Mouse (Mus musculus) heart, embryonic 12.5 days (tissue): ENCODE data around the gene Slc7a15. TPM values are rescaled to one million over a fixed set of nuclear protein-coding genes. Genes with fewer than 3 reads are reported as not detected.
A peak's percentile ranks its signal among the peaks of the same experiment; 100 is the strongest.

Experiments used
- ATAC-seq: fragments of 200-750 bp; cut with Nextera tagmentation; 2 replicates; pipeline ENCODE4 v1.8.0; 2017; ENCODE audit warnings: moderate TSS enrichment, moderate library complexity; ENCODE audit not compliant: insufficient number of reproducible peaks, low FRiP score
- H3K27ac ChIP-seq: fragments of 300-500 bp; sonication (generic); 2 replicates; pipeline ENCODE4 v1.5.1; 2016; ENCODE audit warnings: mild to moderate bottlenecking, moderate library complexity; ENCODE audit not compliant: poor library complexity, severe bottlenecking
- H3K27me3 ChIP-seq: fragments of 300-500 bp; sonication (generic); replicated peaks from 2 replicates; pipeline ENCODE4 v1.6.1; 2016; ENCODE audit warnings: mild to moderate bottlenecking, moderate library complexity
- H3K36me3 ChIP-seq: fragments of 300-500 bp; sonication (generic); 2 replicates; pipeline ENCODE4 v1.6.1; 2016; ENCODE audit warnings: mild to moderate bottlenecking, moderate library complexity
- H3K4me1 ChIP-seq: fragments of 300-500 bp; sonication (generic); replicated peaks from 2 replicates; pipeline ENCODE4 v1.6.1; 2016; ENCODE audit warnings: mild to moderate bottlenecking
- H3K4me2 ChIP-seq: fragments of 300-500 bp; sonication (generic); 2 replicates; pipeline ENCODE4 v1.6.1; 2016; ENCODE audit warnings: mild to moderate bottlenecking, moderate library complexity
- H3K4me3 ChIP-seq: fragments of 300-500 bp; sonication (generic); 2 replicates; pipeline ENCODE4 v1.5.1; 2016; ENCODE audit warnings: mild to moderate bottlenecking
- H3K9ac ChIP-seq: fragments of 300-500 bp; sonication (generic); 2 replicates; pipeline ENCODE4 v1.6.1; 2016; ENCODE audit warnings: mild to moderate bottlenecking, moderate library complexity
- H3K9me3 ChIP-seq: fragments of 300-500 bp; sonication (generic); replicated peaks from 2 replicates; pipeline ENCODE4 v1.6.1; 2016; ENCODE audit warnings: mild to moderate bottlenecking, moderate library complexity
- WGBS: fragments of 180-500 bp; shearing (Covaris S2); methylation state at CpG from one replicate; pipeline ENCODE4 v1.1.7; 2016; 5-methylcytosine and 5-hydroxymethylcytosine counted together
- polyA plus RNA-seq: library from polyadenylated mRNA; unstranded; fragments of >200 nt; fragmentation: Nextera tagmentation; extraction: Ambion mirVana; gene quantifications from 2 replicates; pipeline ENCODE4 v1.2.1, GENCODE M21; 2016

The Slc7a15 gene
- polyA plus RNA-seq, 1 experiment from 2014 or later: not detected

DNA sequence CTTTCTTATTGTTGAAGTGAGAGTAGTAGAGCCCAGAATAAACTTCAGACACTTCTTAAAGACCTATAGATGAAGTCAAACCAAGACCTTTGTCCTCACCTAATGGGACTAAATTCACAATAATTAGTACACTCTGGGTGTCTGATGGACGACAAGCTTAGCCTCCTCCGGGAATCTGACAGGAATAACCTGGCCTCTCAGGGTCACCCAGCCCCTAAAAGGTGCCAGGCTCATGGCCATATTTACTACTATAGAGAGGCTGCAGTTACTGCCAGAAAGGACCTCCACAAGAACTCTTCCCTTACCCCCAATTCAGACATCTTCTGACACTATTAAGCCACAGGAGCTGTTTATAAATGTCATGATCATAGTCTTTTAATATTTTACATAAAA is 101.6 kb downstream of the Slc7a15 start:
- ATAC-seq: no peak
- H3K36me3 ChIP-seq: no peaks in the 10 kb centered on the region
- H3K4me3 ChIP-seq: peak overlapping the region; percentile 93
- peaks cover 34% of the 10 kb centered on the region for H3K4me1 ChIP-seq
- H3K27ac ChIP-seq: peak overlapping the region; percentile 25
- no peaks in the 10 kb centered on the region for H3K9me3 ChIP-seq
- no peaks in the 10 kb centered on the region for H3K27me3 ChIP-seq
- peak overlapping the region; percentile 57; the same call in 1 of the 2 replicates for H3K9ac ChIP-seq
- WGBS: 36% methylated on average over 2 of the region's 2 CpGs
- H3K4me2 ChIP-seq: peak overlapping the region; percentile 96

DNA sequence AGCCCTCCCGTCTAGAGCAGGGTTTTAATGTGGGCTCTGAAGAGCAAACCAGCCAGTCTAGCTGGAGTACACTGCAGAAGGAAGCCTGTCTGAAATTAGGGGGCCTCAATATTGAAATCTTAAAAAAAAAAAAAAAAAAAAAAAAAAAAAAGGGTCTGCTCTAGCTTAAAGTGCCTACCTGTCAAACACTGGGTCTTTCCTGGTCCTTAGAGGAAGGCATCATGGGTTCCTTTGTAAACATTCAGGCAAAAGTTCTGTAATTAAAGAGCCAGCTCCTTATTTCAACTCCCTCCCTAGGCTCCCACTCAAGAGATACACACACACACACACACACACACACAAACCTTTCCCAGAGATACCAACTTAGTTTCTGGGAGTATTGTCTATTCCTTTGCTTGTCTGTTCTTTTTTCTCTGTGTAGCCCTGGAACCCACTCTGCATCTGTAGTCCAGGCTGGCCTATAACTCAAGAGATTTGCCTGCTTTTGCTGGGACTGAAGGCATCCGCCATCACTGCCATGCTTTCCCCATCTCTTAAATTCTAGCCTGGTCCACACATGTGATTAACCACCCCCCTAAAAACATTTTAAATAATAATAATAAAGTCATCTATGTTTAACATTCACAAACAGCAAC is 102.1 kb downstream of the Slc7a15 start:
- Histone ChIP-seq H3K4me2 (peak overlapping the region; percentile 96), H3K27me3 (no peaks in the 10 kb centered on the region), H3K9ac (peak overlapping the region; percentile 13; the same call in 1 of the 2 replicates), H3K27ac (peak overlapping the region; percentile 72), H3K9me3 (no peaks in the 10 kb centered on the region), H3K4me3 (peak overlapping the region; percentile 93), H3K4me1 (peaks cover 34% of the 10 kb centered on the region), H3K36me3 (no peaks in the 10 kb centered on the region)
- 38% methylated on average over 2 of the region's 2 CpGs for WGBS
- no peak for ATAC-seq

DNA sequence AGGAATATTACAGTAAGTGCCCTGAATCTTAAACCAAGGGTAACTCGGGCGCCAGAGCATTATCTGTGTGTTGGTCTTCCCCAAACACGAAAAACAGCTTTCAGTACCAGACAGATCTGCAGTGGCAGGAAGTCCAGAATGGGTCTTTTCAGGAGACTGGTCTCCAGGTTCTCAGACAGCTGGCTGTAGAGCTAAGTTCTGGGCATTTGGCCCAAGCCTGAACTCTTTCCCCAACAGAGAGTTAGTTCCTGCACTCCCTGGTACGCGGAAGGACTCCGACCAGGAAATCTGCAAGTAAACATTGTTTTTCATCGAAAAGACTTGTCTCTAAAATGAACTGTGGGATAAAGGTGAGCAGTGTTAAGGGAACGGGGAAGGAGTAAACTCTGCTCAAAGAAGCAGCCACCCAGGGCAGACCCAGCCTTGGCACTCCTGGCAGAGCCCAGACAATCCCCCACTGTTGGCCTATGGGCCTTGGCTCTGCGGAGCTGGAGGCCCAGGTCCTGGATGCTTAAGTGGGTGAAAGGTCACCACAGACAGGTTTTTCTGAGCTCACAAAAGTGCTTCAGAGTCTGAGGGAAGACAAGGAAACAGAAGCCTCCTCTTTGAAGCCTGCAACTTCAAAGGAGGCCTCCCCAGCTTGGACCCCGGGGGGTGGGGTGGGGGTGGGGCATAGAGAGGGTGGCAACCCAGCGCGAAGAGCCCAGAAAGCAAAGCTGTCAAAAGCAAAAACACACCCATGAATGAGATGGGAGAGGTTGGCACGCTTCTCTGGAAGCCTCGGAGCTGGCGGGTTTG is 102.8 kb downstream of the Slc7a15 start:
- Histone ChIP-seq H3K4me2 (peak overlapping the region; percentile 96), H3K4me1 (peaks cover 27% of the 10 kb centered on the region), H3K27ac (peak overlapping the region; percentile 72), H3K4me3 (peak overlapping the region; percentile 3; the same call in 1 of the 2 replicates), H3K36me3 (no peaks in the 10 kb centered on the region), H3K9ac (peak overlapping the region; percentile 10; the same call in 1 of the 2 replicates), H3K27me3 (no peaks in the 10 kb centered on the region), H3K9me3 (no peaks in the 10 kb centered on the region)
- WGBS: 20% methylated on average over 15 of the region's 15 CpGs
- no peak for ATAC-seq

DNA sequence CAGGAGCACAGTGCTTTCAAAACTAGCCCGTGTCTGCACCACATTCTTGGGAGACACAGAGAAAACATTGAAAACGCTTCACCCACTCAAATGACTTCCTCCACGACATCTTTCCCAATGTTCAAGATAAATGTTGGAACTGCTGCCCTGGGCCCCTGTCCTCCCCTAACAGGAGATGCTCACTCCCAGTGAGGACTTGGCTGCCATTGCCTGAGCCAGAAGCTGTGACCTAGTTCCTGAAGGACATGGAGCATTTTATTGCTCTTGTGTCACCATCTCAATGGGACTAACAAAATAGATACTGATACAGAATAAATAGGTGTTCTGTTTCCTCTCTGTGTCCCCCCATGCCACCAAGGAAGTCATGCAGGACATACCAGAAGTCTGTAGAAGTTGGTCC is 104.2 kb downstream of the Slc7a15 start:
- no peak overlapping the region for H3K9ac ChIP-seq
- no peak overlapping the region for H3K4me3 ChIP-seq
- no peak for ATAC-seq
- H3K4me2 ChIP-seq: no peak overlapping the region
- 51% methylated on average over 3 of the region's 3 CpGs for WGBS
- no peaks in the 10 kb centered on the region for H3K27me3 ChIP-seq
- H3K9me3 ChIP-seq: no peaks in the 10 kb centered on the region
- peaks cover 20% of the 10 kb centered on the region for H3K4me1 ChIP-seq
- H3K27ac ChIP-seq: no peak overlapping the region
- H3K36me3 ChIP-seq: no peaks in the 10 kb centered on the region

DNA sequence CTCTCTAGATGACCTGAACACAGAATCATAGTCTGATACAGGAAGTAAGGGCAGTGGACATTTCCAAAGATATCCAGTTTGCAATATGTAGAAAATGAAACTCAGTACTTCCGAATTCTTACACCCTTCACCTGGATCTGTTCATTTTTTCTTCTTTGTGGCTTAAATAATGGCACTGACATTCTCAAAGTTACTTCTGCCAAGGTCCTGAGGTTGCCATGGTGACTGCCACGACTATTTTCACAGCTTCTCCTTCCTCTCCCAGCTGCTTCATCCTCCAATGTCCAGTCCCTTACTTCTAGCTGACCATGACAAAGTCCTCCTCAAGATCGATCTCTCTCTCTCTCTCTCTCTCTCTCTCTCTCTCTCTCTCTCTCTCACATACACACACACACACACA is 105.5 kb downstream of the Slc7a15 start:
- Histone ChIP-seq H3K4me1 (peaks cover 26% of the 10 kb centered on the region), H3K27me3 (no peaks in the 10 kb centered on the region), H3K9ac (no peak overlapping the region), H3K36me3 (no peaks in the 10 kb centered on the region), H3K27ac (no peak overlapping the region), H3K4me2 (no peak overlapping the region), H3K9me3 (no peaks in the 10 kb centered on the region), H3K4me3 (no peak overlapping the region)
- no peak for ATAC-seq
- 71% methylated on average over 3 of the region's 3 CpGs for WGBS

DNA sequence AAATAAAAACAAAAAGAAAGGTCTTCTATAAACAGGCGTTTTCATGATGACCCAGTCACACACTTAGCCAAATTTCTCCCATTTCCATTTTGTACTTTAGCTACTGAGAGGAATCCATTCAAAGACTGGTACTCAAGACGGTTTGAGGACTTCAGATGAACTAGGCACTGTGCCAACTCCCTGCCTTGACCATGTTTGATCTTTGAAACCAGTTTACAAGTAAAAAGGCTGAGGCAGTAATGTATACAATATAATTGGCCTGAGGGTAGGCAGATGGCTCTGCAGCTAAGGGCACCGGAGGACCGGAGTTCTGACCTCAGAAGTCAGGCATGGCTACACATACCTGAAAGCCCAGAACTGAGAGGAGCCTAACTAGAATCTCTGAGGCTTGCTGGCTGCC is 109.8 kb downstream of the Slc7a15 start:
- ATAC-seq: no peak
- no peak overlapping the region for H3K4me2 ChIP-seq
- H3K9me3 ChIP-seq: no peaks in the 10 kb centered on the region
- H3K4me3 ChIP-seq: no peak overlapping the region
- no peak overlapping the region for H3K9ac ChIP-seq
- no peak overlapping the region for H3K27ac ChIP-seq
- H3K27me3 ChIP-seq: no peaks in the 10 kb centered on the region
- H3K36me3 ChIP-seq: no peaks in the 10 kb centered on the region
- H3K4me1 ChIP-seq: peaks cover 12% of the 10 kb centered on the region
- 63% methylated on average over 4 of the region's 4 CpGs for WGBS

DNA sequence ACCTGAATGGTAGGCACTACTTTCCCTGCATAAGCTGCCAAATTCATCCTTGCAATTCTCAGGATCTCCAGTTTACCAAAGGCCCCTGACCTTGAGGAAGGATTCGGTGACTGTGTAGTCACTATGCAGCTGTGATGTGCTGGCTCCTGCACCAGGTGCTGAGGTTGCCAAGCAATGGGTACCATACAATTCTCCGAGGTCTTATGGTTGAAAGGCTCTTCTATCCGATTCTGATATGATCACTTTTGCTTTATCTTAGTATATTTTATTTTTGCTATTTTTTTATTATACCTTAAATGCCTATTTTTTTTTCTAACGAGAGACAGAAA is 110.2 kb downstream of the Slc7a15 start:
- H3K27ac ChIP-seq: no peak overlapping the region
- H3K4me1 ChIP-seq: peaks cover 12% of the 10 kb centered on the region
- no peaks in the 10 kb centered on the region for H3K9me3 ChIP-seq
- no peaks in the 10 kb centered on the region for H3K36me3 ChIP-seq
- no peak overlapping the region for H3K4me3 ChIP-seq
- WGBS: 85% methylated on average over 4 of the region's 4 CpGs
- H3K4me2 ChIP-seq: no peak overlapping the region
- H3K9ac ChIP-seq: no peak overlapping the region
- no peaks in the 10 kb centered on the region for H3K27me3 ChIP-seq
- no peak for ATAC-seq

DNA sequence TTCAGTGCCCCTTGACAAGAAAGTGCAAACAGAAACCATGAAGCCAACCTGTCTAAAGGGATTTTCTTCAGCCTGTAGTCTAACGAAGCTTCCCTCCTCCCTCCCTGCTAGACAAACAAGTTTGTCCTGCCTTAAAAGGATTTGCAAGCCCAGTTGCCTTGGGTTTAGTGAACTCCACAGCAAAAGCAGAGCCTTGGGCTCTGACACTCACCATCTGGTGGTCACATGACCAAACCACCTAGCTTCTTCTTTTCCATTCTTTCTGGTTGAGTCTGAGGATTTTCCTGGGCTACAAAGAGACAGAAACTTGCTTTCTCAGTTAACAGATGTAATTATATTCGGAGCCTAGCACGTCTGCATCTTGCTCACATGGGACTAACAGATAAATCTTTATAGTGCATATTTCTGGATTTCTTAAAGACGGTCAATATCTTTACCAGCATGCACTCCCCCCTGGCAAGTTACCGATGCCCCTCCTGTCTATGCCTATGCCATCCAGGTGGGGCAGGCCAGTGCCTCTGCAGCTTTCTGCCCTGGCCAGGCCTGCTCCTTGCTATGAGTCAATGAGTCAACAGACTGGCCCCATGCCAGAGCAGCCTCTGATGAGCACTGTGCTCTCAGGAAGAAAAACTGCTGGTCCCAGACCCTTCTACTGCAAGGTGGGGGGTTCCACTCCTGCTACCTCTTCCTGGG is 110.8 kb downstream of the Slc7a15 start:
- Histone ChIP-seq H3K4me2 (no peak overlapping the region), H3K4me1 (peaks cover 12% of the 10 kb centered on the region), H3K36me3 (no peaks in the 10 kb centered on the region), H3K9me3 (no peaks in the 10 kb centered on the region), H3K9ac (no peak overlapping the region), H3K4me3 (no peak overlapping the region), H3K27ac (no peak overlapping the region), H3K27me3 (no peaks in the 10 kb centered on the region)
- peak; percentile 53; the same call in 1 of the 2 replicates for ATAC-seq
- WGBS: 69% methylated on average over 5 of the region's 5 CpGs

DNA sequence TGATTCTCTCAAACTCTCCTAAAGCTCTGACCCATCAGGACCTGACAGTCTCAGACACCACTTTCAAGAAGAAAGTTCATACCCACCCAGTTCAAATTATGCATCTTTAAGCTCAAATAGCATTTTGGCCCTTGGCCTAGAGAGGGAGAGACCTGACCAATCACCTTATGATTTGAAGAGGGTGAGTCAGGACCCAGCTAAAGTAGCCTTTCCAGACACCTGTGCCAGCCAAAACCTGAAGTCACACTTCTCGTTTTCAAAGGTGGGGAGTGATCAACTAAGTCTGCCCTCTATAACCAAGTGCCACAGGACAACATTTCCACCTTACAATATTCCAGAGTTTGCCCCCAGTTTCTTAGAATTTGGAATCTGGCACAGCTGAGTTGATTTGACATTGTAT is 111.6 kb downstream of the Slc7a15 start:
- no peak for ATAC-seq
- no peak overlapping the region for H3K4me2 ChIP-seq

DNA sequence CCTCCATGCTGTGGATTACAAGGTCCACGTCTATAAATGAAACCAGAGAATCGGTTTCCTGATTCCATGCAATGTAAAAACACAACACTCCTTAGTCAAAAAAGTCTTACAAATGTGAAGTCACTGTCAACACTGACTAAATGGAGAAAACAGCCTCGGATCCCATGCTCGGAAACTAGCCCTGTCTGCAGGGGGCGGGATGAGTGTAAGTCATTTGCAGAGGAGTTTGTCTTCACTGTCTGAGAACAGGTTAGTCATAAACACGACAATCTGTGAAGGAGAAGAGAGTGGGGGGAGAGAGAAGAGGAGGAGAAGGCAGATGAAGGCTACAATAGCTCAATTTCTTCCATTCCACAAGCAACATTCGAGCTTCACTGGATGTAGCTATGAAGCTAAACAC is 113.6 kb downstream of the Slc7a15 start:
- H3K9ac ChIP-seq: no peak overlapping the region
- H3K4me2 ChIP-seq: no peak overlapping the region
- peaks cover 12% of the 10 kb centered on the region for H3K4me1 ChIP-seq
- H3K27ac ChIP-seq: no peak overlapping the region
- ATAC-seq: no peak
- H3K9me3 ChIP-seq: no peaks in the 10 kb centered on the region
- no peak overlapping the region for H3K4me3 ChIP-seq
- no peaks in the 10 kb centered on the region for H3K36me3 ChIP-seq
- 68% methylated on average over 7 of the region's 7 CpGs for WGBS
- H3K27me3 ChIP-seq: no peaks in the 10 kb centered on the region

More for the DNA sequence above, 111.6 kb downstream of the Slc7a15 start:
- peaks cover 12% of the 10 kb centered on the region for H3K4me1 ChIP-seq
- 70% methylated on average over 1 of the region's 1 CpGs for WGBS
- no peak overlapping the region for H3K27ac ChIP-seq
- H3K9ac ChIP-seq: no peak overlapping the region
- H3K27me3 ChIP-seq: no peaks in the 10 kb centered on the region
- no peak overlapping the region for H3K4me3 ChIP-seq
- no peaks in the 10 kb centered on the region for H3K36me3 ChIP-seq
- no peaks in the 10 kb centered on the region for H3K9me3 ChIP-seq

DNA sequence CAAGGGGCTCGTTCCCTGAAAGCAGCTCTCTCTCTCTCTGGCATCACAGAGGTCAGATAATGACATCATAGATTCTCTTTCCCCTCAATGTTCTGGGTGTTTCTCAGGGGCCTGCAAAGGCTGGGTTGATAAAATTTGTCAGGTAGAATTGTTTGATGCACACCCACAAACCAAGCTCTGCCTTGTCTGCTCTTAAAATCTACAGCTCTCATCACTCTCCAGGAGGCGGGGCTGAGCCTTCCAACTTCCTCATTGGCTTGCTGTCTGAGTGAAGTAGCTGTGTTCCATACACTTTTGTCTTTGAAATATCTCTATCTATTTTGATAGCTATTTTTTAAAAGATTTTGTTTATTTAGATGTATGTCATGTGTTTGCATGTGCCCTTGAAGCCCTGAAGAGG is 116.7 kb downstream of the Slc7a15 start:
- ATAC-seq: no peak
- Histone ChIP-seq H3K4me2 (no peak overlapping the region), H3K4me1 (peaks cover 8% of the 10 kb centered on the region), H3K36me3 (no peaks in the 10 kb centered on the region), H3K27me3 (no peaks in the 10 kb centered on the region), H3K9ac (no peak overlapping the region), H3K4me3 (no peak overlapping the region), H3K9me3 (no peaks in the 10 kb centered on the region), H3K27ac (no peak overlapping the region)
- WGBS: 70% methylated on average over 2 of the region's 2 CpGs
